Mouse (Mus musculus): ENCODE data around the gene Znhit1.
"Not testable (repeated sequence)": the region's sequence is repeated elsewhere in the genome, so short reads cannot be mapped to it uniquely, and the experiment has no call there.

The Znhit1 gene

DNA sequence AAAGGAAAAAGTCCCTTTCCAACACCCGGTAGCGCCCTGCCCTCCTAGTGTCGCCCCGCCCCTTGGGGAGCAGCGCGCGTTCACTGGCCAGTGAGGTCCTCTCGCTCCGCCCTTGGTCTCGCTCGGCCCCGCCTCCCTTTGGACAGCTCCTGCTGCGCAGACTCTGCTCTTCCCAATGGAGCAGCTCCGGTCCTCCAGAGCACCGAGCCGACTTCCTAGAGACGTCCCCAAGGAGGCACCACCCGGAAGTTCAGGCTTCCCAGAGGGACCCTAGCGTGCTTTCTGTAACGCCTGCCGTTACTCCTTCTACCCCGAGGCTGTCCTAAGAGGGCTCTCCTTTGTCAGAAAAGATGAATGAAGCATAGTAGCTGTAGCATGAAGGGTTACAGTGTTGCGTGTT lies 34.8 kb downstream of the Znhit1 start, which contains the start of gene Fis1:
Gene Fis1 (plus strand): TSS at position 261 of the 400 bp plus-strand sequence.
- peak; percentile 98 for DNase-seq (ENCODE audit: low spot score)

DNA sequence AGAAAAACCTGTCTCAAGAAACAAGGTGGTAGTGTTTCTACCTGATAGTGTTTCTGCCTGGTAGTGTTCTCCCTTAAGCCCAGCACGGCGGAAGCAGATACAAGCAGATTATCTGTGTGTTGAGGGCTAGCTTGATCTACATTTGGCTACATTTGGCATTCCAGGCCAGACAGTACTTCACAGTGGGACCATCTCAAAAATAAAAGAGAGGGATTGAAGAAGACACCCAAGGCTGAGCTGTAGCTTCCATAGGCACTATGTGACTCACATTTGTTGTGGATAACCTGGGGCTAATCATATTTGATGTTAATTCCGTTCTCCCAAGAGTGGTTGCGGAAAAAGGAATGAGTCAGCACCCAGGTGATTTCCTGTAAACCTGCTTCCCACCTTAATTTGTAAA lies 35.7 kb downstream of the Znhit1 start:
- no peak for DNase-seq (ENCODE audit: low spot score)

DNA sequence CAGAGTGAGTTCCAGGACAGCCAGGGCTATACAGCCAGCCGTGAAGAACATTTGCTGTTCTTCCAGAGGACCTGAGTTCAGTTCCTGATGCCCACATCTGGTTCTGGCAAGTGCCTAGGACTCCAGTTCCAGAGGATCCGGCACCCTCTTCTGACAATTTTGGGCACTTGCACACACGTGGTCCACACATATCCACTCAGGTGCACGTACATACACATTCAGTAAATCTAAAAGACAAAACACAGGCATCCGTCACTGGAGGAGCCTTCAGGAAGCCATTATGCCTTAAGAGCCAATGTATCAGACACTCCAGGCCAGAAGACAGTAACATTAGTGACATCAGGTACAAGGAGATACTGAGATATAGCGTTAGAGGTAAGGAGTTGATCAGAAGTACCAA lies 37.3 kb downstream of the Znhit1 start:
- no peak for DNase-seq (ENCODE audit: low spot score)

DNA sequence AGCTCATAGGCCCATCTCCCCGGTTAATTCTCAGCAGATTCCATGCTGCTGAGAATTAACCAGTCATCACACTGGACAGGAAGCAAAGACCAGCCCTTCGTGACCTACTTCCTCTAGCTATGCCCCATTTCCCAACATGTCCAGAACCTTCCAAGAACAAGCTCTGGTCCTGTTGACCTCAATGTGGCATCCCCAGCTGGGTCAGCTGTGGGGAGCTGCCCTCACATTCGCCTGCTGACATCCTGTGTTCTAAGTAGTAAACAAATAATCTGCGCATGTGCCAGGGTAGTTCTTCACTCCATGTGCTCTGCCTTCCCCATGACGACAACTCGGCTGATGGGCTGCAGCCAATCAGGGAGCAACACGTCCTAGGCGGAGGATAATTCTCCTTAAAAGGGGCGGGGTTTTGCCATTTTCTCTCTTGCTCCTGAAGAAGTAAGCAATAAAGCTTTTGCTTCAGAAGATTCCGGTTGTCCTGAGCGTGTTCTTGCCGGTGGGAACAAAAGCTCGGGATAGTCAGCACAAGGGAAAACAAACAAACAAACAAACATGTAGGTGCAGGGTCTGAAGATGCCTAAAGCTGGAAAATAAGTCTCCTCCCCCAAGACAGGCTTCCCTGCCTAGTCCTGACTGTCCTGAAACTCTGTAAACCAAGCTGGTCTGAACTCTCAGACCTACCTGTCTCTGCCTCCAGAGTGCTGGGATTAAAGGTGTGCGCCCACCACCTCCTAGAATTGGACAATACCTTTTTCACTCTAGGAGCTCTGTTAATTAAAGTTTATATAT lies 38.1 kb downstream of the Znhit1 start:
- not testable (repeated sequence) for DNase-seq (ENCODE audit: low spot score)

DNA sequence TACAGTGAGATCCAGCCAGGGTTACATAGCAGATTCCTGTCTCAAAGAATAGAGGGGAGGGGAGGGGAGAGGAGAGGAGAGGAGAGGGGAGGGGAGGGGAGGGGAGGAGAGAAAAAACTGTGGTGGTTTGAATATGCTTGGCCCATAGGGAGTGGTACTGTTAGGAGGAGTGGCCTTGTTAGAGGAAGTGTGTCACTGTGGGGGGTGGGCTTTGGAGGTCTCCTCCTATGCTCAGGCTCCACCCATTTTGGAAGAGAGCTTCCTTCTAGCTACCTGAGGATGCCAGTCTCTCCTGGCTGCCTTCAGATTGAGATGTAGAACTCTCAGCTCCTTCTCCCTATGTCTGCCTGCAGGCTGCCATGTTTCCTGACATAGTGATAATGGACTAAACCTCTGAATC lies 39.9 kb downstream of the Znhit1 start:
- no peak for DNase-seq (ENCODE audit: low spot score)

DNA sequence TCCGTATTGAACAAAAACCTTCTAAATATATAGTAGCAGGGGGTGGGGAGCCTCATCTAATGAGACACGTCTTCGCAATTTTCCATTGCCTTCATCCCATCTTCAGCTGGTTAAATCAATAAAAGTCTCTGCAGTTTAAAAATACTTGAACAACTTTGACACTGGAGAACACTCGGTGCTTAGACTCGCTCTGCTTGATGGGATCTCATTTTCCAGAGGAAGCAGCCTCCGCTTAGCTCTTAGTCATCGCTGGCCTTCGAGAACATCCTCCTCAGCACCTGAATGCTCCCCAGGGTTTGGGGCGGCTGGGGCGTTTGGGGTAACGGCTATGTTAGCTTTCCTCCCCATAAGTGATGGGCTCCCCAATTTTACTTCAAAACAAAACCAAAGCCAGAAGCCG lies 42.7 kb downstream of the Znhit1 start:
- no peak for DNase-seq (ENCODE audit: low spot score)

DNA sequence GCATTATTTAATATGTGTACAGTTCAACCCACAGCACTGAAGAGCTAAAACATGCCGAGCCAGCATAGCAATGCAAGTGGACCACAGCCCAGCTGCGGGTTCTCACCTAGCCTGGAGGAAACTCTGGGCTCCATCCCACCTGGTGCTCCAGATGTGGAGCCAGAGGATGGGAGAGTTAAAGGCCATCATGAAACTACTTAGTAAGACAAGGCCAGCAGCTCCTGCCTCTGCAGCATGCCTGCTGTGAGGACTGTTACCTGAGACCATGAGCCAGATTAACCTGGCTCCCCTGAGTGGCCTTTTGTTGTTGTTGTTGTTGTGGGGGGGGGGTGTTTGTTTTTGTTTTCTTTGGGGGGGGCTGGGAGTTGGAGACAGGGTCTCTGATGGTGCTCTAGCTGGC lies 44.4 kb downstream of the Znhit1 start:
- DNase-seq (ENCODE audit: low spot score): no peak

DNA sequence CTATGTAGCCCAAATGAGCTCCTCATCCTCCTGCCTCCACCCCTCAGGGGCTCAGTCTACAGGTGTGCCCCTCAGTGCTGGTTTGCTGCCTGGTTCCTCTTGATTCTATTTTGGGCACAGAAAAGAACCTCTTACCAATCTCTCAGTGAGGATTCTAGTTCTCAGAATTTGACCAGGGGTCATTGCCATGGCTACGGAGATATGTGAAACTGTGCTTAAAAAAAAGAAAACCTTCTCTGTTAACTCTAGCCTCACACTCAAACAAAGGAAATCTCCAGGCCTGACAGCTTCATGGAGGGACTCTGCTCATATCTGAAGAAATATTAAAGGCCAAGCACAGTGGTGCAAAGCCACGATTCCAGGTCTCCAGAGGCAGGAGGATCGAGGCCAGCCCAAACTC lies 45.0 kb downstream of the Znhit1 start:
- DNase-seq (ENCODE audit: low spot score): no peak

DNA sequence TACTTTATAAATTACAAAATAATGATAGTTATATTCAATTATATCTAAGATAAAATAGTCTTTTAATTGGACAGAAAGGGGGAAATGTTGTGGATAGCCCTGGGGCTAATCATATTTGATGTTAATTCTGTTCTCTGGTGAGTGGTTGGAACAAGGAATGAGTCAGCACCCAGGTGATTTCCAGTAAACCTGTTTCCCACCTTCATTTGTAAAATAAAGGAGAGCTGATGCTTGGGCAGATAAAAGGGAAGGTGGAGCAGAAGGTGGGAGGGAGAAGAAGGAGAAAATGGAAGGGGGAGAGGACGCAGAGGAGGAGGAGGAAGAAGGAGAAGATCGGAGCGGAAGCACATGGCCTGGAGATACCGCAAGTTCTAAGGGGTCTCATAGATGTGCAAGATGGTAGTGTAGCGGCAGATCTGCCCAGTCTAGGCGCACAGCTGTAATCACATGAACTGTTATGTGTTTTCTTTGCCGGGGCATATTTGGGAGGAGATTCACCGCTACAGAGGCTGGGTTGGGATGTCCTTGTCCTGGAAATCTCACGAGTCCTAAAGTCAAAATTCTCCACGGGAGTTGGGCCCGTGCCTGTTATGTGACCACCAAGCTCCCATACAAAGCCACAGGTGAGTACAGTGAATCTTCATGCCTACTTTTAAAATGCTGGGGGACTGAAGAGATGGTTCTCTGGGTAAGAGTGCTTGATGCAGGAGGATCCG lies 46.8 kb downstream of the Znhit1 start:
- no peak for DNase-seq (ENCODE audit: low spot score)

DNA sequence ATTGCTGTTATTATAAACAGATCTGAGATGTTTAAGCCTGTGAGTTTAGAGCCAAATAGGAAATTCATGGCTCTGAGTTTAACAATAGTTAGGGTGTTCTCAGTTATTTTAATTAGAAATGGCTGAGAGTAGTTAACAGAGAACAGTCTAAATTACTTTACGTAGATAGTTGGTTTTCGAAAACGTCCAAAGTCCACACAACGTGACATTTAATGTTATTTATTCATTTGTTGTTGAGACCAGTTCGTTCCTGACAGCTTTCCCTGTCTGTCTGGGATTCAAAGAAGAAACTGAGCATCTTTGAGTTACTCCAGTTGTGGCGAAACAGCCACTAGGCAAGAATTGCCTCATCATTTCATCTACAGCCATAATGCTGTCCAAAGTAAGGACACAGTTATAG lies 47.8 kb downstream of the Znhit1 start:
- DNase-seq (ENCODE audit: low spot score): not testable (repeated sequence)

DNA sequence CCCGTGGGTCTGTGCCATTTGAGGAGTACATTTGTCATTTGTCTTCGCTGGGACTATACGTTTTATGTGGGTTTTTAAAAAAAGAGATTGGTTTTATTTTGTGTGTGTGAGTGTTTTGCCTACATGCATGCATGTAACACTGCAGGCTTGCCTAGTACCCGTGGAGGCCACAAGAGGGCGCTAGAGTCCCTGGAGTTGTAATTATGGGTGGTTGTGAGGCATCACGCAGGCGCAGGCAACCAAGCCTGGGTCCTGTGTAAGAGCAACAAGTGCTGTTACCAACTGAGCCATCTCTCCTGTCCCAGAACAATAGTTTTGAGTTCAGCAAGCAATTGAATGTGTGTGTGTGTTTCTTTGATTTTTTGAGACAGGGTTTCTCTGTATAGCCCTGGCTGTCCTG lies 48.5 kb downstream of the Znhit1 start:
- DNase-seq (ENCODE audit: low spot score): no peak

DNA sequence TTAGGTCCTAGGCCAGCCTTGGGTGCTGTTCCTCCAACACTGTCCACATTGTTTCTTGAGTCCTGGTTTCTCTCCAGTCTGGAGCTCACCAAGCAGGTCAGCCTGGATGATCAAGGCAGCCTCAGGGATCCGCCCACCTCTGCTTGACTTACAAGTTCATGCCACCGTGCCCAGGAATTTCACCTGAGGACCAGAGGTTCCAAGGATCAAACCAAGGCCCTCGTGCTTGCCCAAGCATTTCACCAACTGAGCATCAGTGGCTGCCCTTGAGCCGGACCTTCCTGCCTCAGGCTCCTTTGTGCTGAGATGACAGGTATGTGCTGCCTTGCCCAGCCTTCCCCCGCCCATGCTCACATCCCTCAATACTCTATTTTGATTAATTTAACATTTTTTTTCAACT lies 50.2 kb downstream of the Znhit1 start:
- no peak for DNase-seq (ENCODE audit: low spot score)

DNA sequence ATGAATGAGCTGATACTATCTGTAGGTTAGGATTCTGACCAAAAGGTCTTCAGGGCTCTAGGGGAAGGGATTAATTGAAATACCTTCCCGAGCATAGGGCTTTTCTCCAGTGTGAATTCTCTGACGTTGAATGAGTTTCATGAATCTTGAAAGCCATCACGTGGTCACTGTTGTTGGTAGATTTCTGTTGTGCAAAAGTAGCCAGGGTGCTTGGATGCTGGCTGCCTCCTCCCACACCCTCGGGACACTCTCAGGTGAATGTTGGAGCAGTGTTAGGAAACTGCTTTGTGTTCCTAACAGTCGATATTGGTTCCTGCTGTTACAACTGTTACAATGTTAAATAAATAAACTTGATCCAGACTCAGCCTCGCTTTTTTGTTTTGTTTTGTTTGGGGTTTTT lies 51.1 kb downstream of the Znhit1 start:
- DNase-seq (ENCODE audit: low spot score): no peak

DNA sequence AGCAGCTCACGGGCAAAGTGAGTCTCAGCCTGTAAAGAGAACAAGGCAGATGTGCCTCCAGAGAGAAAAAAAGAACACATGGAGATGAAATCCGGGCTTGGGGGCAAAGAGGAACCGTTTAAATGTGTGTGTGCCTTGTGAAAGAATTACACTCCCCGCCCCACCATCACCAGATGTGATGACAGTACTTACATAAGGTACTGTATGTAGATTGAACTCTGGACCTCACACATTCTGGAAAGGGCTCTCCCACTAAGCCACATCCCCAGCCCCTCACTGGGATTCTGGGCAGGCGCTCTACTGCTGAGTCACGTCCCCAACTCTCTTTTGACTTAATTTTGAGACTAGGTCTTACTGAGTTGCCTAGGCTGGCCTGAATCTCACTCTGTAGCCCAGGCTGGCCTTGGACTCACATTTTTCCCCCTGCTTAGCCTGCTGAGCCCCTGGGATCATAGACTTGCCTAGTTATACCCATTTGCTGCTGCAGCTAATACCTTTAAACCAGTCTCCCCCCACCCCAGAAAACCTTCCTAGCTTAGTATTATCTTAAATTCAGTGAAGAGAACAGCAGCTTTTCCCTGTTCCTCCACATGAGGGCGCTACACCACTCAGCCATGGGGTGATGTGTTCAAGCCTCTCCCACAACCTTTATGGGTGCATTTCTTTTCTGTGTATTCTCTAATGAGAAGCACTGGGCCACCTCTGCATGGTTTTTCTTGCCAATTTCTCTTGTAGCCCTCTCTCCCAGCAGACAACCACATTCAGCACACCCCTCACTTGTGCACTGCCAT lies 51.7 kb downstream of the Znhit1 start:
- no peak for DNase-seq (ENCODE audit: low spot score)

DNA sequence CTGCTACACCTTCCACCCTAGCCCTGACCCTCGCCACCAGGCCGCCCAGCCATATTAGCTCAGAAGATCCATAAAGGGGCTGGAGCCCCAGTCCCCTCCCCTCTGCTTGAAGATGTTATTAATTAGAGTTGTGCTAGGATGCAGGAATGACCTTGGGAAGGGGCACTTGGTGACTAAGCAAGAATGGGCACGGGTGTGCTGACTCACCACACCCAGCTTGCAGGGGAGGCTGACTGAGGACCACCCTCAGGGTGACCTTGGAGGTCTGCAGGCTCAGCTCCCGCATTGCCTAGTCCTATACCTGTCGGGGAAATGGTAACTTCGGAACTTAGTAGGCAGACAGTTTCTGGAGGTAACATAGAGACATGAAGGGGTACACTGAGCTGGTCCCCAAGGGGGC lies 53.9 kb downstream of the Znhit1 start:
- no peak for DNase-seq (ENCODE audit: low spot score)

DNA sequence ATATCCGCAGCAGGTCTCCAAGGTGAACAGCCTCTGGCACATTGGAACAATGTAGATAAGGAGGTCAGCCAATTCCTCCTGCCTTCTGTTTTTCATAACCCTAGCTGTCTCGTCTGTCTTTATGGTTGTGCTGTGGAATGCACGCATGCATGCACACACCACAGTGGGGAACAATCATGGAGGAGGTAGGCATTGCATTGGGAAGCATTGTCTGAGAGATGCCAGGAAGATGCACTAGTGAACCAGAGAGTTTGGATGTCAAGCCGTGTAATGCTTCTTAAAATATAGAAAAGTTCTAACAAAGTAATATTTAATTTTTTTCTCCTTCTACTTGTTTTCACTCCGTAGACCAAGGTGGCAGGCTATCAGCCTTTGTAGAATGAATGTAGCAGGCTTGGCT lies 54.9 kb downstream of the Znhit1 start:
- no peak for DNase-seq (ENCODE audit: low spot score)

Measured in testis, postnatal 10 days (tissue).